Mouse (Mus musculus) ES-E14 (cell line): Measurements from ENCODE around the gene Desi1.

Source experiments
- CHD2 ChIP-seq: IDR thresholded peaks from 2 replicates; pipeline ENCODE4 v1.6.1; 2014; ENCODE audit warnings: mild to moderate bottlenecking, low read depth, low read length, inconsistent platforms
- HCFC1 ChIP-seq: IDR thresholded peaks from 2 replicates; pipeline ENCODE4 v1.6.1; 2012; ENCODE audit warnings: low read length, inconsistent platforms, borderline replicate concordance; ENCODE audit not compliant: insufficient read depth
- MAFK ChIP-seq: IDR thresholded peaks from 2 replicates; pipeline ENCODE4 v1.6.1; 2014; ENCODE audit warnings: mild to moderate bottlenecking, low read depth, low read length, inconsistent platforms; ENCODE audit not compliant: insufficient read depth
- ZC3H11A ChIP-seq: IDR thresholded peaks from 2 replicates; pipeline ENCODE4 v1.6.1; 2012; ENCODE audit warnings: low read depth, mild to moderate bottlenecking, inconsistent platforms, low read length, borderline replicate concordance
- ZNF384 ChIP-seq: IDR thresholded peaks from 2 replicates; pipeline ENCODE4 v1.6.1; 2012; ENCODE audit warnings: low read depth, low read length, inconsistent platforms

GRCm38 (mm10) chr15:81989371-81990062 lies 44.1 kb downstream of the Desi1 start:
- TF ChIP-seq ZC3H11A (peak; percentile 92), HCFC1 (no peak), MAFK (no peak), ZNF384 (no peak), CHD2 (no peak)
